7 mouse cellular contexts compared by ENCODE assay signal in the genomic region with DNA sequence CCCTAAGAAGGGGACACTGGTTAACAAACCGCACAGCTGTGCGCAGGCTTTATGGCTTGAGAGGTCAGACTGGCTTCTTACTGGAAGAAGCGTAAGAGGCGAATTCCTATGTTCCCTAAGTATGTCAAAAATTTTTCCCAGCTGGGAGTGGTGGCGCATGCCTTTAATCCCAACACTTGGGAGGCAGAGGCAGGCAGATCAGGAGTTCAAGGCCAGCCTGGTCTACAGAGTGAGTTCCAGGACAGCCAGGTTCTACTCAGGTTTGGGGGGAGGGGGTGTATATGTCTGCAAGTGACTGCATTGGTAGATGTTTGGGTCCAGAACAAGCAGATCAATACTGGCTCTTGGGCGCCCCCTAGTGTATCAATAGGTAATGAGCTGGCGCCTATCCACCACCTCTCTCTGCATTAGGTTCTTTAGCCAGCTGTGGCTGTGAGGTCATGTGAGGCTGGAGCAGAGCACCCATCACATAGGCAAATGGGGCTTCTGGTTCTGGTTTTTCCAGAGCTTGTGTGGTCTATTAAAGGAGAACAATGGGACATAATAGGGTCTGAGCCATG. TPM values are rescaled to one million over a fixed set of nuclear protein-coding genes. Genes with fewer than 3 reads are reported as not detected.
DNase-seq lines count a peak whose midpoint lies in the region; ATAC-seq and TF ChIP-seq lines count a peak whose summit lies in the region.

No protein-coding gene starts in this region.

- no peak for TF ChIP-seq POLR2A in limb, embryonic 14.5 days (IDR thresholded peaks at IDR 0.05; ENCODE audit: borderline replicate concordance, extremely low read depth, insufficient read depth, insufficient read length)

- H3K27me3 ChIP-seq in limb, embryonic 14.5 days (ENCODE audit: control insufficient read depth, insufficient read depth, low read length): no peaks in the 10 kb centered on the region

- H3K9ac ChIP-seq in limb, embryonic 14.5 days (ENCODE audit: low read depth, low read length, severe bottlenecking): no peak overlapping the region

- peaks cover 15% of the 10 kb centered on the region for H3K4me1 ChIP-seq in limb, embryonic 14.5 days (ENCODE audit: control insufficient read depth, insufficient read depth, low read length)

- no peak overlapping the region for H3K4me3 ChIP-seq in limb, embryonic 14.5 days (replicated peaks; ENCODE audit: low read length)

- no peak overlapping the region for H3K4me2 ChIP-seq in limb, embryonic 14.5 days (replicated peaks; ENCODE audit: low read depth, low read length, severe bottlenecking)

- peaks cover 35% of the 10 kb centered on the region for H3K36me3 ChIP-seq in limb, embryonic 14.5 days (ENCODE audit: control insufficient read depth, insufficient read depth, low read length)

- WGBS in limb, embryonic 14.5 days: 60% methylated on average over 7 of the region's 7 CpGs

- ATAC-seq in limb, embryonic 14.5 days (ENCODE audit: low FRiP score, low read depth): no peak
- ATAC-seq in monocyte, adult 5-6 weeks (replicated peaks; ENCODE audit: insufficient number of reproducible peaks, low FRiP score, low TSS enrichment, poor library complexity, severe bottlenecking): peak; percentile 66; the same call in 1 of the 2 replicates

- no peak overlapping the region for H3K27ac ChIP-seq in limb, embryonic 14.5 days (replicated peaks; ENCODE audit: low read depth, low read length)

- peak; percentile 72 to 94 for DNase-seq in adrenal gland, adult (ENCODE audit: inconsistent age in 2 of 2, low spot score in 1 of 2)
- peak; percentile 69 to 78 for DNase-seq in cerebellum, postnatal 36 days
- DNase-seq in gastrocnemius, postnatal 10 days: peak; percentile 77
- peak; percentile 88 for DNase-seq in kidney, adult 9 months
- DNase-seq in limb, embryonic 14.5 days (ENCODE audit: low spot score): peak; percentile 82
- peak; percentile 50 to 77 for DNase-seq in spleen, postnatal 14 days (ENCODE audit: low spot score in 2 of 2)

- H3K9me3 ChIP-seq in limb, embryonic 14.5 days (ENCODE audit: control insufficient read depth, low read length): no peaks in the 10 kb centered on the region

RNA-seq across cellular contexts. Expression of a gene that starts 16.3 kb away (rescaled TPM):
- 10 to 100 TPM; 14.7 to 15.7 TPM for total RNA-seq in gastrocnemius, postnatal 10 days (2021)
- 118 and 159 TPM in 2 replicates for polyA plus RNA-seq in limb, embryonic 14.5 days (2012; rRNA removed)
- 61.9 and 80.5 TPM in 2 replicates for polyA plus RNA-seq in limb, embryonic 14.5 days (2014; fragmentation: Nextera tagmentation; extraction: Ambion mirVana)
- not detected in 3 replicates for total RNA-seq in monocyte, adult 5-6 weeks (2017)

RNA-seq across cellular contexts. Expression of a gene that starts 47.3 kb away (rescaled TPM):
- total RNA-seq in gastrocnemius, postnatal 10 days (2021): 100 to 1,000 TPM; 186 to 187 TPM
- polyA plus RNA-seq in limb, embryonic 14.5 days (2012; rRNA removed): 185 and 208 TPM in 2 replicates
- polyA plus RNA-seq in limb, embryonic 14.5 days (2014; fragmentation: Nextera tagmentation; extraction: Ambion mirVana): 217 and 225 TPM in 2 replicates
- 113 to 127 TPM (median 126 TPM) in 3 replicates for total RNA-seq in monocyte, adult 5-6 weeks (2017)

Comparison
In these comparisons a context has a peak if more than half of its experiments do, and no peak if none do; other contexts are left out.
1. RNA of a gene that starts 16.3 kb away (total RNA-seq): 14.7 to 15.7 TPM in gastrocnemius, postnatal 10 days; not detected in monocyte, adult 5-6 weeks; every median in the first group is over 10 times any median in the second.
2. Peak in every context shown above with its lines, with median percentiles within 50 percentile points of each other: DNase-seq.